Mouse (Mus musculus) megakaryocyte-erythroid progenitor cell, adult 5-6 weeks (primary cell): ENCODE measurements around the gene Hsdl2. TPM values are rescaled to one million over a fixed set of nuclear protein-coding genes. Genes with fewer than 3 reads are reported as not detected.

Experiments
- ATAC-seq: replicated peaks from 2 replicates; pipeline ENCODE4 v1.8.0; 2016; ENCODE audit warnings: mild to moderate bottlenecking, inconsistent platforms; ENCODE audit not compliant: severe bottlenecking, poor library complexity, low FRiP score, low TSS enrichment
- total RNA-seq, 2 experiments: library from RNA; stranded (forward) in 1 of 2; stranded (reverse) in 1 of 2; fragments of 200-1000, 215-1000 nt in 1 of 2; fragments of >200 nt in 1 of 2; fragmentation: Nextera tagmentation in 1 of 2; gene quantifications; 2 replicates each; pipeline ENCODE4 v1.2.3; 2014 to 2017

The Hsdl2 gene
- total RNA-seq, 2 experiments from 2014 or later: 28.3 to 54.6 TPM

DNA sequence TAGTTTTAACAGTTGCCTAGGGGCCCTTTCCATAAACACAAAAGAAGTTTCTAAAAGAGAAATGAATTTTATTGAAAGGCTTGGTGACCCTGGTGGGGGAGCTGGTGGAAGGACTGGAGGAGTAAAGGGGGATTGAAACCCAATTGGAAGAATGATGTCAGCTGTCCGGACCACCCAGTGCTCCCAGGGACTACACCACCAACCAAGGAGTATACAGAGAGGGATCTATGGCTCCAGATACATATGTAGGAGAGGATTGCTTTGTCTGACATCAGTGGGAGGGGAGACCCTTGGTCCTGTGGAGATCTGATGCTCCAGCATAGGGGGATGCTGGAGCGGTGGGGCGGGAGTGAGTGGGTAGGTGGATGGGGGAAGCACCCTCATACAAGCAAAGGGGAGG lies 24.1 kb downstream of the Hsdl2 start:
- ATAC-seq: no peak

DNA sequence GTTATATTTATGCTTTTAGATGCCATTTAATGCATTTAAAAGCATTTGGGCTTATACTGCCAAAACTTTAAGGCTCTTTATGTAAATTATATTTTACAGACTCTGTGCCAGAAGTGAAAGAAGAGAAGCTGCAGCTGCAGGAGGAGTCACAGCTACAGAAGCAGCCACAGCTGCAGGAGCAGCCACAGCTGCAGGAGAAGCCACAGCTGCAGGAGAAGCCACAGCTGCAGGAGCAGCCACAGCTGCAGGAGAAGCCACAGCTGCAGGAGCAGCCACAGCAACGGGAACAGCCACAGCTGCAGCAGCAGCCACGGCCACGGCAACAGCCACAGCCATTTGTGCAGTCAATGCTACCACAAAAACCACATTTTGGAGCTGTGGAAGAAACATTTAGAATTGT lies 29.0 kb downstream of the Hsdl2 start:
- no peak for ATAC-seq

- ATAC-seq: peak; percentile 87
Observed at GRCm38 (mm10) chr4:59614986-59615385, 33.6 kb downstream of the Hsdl2 start.

DNA sequence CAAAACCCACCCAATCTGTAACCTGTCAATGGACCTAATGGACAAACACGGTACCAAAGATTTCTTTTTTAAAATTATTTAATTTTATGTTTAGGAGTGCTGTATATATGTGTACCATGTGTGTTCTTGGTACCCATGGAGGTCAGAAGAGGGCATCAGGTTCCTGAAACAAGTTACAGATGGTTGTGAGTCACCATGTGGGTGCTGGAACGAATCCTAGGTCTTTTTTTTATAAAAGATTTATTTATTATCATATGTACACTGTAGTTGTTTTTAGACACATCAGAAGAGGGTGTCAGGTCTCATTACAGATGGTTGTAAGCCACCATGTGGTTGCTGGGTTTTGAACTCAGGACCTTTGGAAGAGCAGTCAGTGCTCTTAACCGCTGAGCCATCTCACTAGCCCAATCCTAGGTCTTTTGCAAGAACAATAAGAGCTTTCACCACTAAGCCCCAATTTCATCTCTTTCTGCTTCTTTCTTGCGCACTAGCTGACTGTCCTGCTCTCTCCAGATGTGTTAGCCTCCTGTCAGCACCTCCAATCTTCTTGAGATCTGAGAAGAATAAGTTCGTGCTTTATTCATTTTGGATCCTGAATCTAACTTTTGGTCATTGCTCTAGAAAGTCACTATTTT lies 38.4 kb downstream of the Hsdl2 start:
- ATAC-seq: no peak

DNA sequence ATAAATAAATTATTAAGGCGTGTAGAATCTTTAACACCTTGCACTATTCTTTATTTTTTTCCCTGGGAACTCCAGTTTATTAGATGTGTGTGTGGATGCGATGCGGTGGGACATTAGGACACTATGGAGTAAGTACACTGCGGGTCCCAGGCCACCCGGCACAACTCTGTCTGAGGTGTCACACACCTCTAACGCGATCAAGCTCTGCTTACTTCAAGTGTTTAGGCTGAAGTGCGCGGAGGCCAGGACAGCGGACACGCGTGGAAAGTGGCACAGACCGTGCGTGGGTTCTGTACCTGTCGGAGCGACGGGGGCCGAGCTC lies 44.3 kb downstream of the Hsdl2 start:
- ATAC-seq: no peak

- ATAC-seq: peak; percentile 90
Observed at GRCm38 (mm10) chr4:59625998-59626910, 44.9 kb downstream of the Hsdl2 start, which contains the start of gene E130308A19Rik. Gene E130308A19Rik, plus strand, starts transcription at chr4:59626211.

- ATAC-seq: peak; percentile 67
Observed at GRCm38 (mm10) chr4:59628255-59628654, 46.9 kb downstream of the Hsdl2 start.

DNA sequence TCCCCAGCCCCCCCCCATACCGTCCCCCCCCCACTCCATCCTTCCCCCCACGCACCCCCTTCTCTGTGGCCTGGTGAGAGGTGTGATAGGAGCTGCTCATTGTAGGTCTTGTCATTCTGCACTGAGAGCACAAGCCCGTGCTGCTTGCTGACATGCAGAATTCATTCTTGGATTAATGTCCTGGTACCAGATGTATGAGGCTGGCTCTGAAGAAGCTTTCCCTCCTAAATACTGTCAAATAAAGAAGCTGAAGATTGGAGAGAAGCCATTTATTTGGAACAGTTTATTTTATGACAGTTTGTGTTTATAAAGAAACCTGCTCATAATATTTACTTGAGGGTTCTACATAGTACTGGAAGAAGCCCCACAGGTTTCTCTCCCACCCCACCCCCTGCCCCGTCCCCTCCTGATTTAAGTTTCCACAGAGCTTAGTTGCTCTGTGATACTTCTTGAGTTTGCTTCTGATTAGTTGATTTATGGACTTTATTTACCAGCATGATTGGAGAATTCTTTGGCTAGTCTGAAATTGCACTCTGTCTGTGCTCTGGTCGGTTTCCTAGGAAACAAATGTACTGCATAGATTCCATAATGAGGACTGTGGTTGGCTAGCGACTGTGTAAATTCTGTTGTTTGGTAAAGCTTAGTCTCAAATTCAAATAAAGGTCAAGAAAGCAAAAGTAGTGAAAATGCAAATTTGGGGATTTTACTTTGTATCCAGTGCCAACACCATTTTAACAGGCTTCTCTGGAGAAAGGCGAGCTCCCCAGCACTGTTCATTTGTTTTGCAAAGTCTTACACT lies 47.9 kb downstream of the Hsdl2 start:
- ATAC-seq: no peak

- ATAC-seq: no peak
Observed at GRCm38 (mm10) chr4:59630122-59630521, 48.8 kb downstream of the Hsdl2 start.

GRCm38 (mm10) chr4:59634532-59634931 lies 53.2 kb downstream of the Hsdl2 start:
- ATAC-seq: 0 out of 2 replicates have a peak, but pooled peaks have one; percentile 11

DNA sequence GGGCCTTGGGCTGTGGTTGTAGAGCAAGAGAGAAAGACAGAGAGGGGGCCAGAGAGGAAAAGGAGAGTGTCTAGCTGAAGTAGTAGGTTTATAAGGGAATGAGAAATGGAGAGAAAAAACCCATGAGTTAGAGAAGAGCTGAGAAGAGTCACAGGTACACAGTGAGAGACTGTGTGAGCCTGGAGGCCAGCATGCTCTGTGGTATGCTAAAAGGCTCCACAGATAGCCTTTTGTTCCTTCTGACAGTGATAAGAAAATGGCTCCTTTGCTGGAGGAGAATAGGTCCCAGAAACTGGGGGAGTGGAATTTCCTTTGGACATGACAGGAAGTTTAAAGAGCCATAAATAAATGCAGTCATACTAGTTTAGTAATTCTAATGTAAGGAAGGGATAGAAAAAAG lies 57.8 kb downstream of the Hsdl2 start:
- ATAC-seq: no peak

- ATAC-seq: no peak
Observed at GRCm38 (mm10) chr4:59640720-59641119, 59.4 kb downstream of the Hsdl2 start.

DNA sequence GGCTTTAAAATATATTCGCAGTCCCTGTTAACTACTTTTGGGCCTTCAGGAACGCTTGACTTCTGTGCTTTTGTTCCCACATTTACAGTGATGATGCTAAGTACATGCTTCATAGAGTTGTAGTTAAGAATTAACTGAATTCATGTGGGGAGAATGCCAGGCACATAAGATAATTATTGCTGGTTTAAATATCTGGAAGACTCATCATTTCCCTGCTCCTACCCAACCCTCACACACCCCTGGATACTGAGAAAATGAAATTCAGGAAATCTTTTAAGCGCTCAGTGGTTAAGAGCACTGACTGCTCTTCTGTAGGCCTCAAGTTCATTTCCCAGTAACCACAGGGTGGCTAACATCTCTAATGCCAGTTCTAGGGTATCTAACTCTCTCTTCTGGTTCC lies 60.7 kb downstream of the Hsdl2 start:
- ATAC-seq: no peak

DNA sequence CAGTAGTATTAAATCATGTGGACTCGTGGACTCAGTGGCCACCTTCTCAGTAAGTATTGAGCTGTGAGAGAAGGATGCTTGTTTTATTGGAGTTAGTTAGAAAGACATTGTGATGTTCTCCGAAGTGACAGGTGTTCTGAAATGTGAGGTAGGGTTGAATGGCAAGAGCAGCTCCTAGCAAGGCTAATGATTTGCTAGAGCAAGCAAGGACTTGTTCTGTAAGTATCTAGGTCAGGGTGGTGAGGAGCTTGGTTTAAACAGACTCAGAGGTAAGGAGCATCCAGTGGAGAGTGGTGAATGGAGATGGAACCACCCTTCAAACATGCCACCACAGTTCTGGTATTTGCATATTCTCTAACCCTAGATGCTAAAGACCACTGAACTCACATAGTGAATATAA lies 61.3 kb downstream of the Hsdl2 start:
- no peak for ATAC-seq

GRCm38 (mm10) chr4:59644431-59644830 lies 63.1 kb downstream of the Hsdl2 start:
- ATAC-seq: no peak

- no peak for ATAC-seq
Observed at GRCm38 (mm10) chr4:59644992-59645391, 63.6 kb downstream of the Hsdl2 start.

DNA sequence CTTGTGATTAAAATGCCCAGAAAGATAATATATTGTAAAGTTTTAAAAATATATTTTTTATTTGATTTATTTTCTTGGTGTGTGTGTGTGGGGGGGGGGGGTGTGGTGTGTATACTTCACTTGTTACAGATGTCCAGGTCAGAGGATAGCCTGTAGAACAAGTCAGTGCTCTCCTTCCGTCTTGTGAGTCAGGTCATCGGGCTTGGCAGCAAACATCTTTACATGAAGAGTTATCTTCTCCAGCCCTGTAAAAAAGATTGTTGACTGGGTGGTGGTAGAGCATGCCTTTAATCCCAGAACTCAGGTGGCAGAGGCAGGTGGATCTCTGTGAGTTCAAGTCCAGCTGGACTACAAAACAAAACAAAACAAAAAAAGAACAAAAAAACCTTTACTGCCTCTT lies 64.2 kb downstream of the Hsdl2 start:
- no peak for ATAC-seq

GRCm38 (mm10) chr4:59646020-59646696 lies 64.8 kb downstream of the Hsdl2 start:
- ATAC-seq: peak; percentile 71

DNA sequence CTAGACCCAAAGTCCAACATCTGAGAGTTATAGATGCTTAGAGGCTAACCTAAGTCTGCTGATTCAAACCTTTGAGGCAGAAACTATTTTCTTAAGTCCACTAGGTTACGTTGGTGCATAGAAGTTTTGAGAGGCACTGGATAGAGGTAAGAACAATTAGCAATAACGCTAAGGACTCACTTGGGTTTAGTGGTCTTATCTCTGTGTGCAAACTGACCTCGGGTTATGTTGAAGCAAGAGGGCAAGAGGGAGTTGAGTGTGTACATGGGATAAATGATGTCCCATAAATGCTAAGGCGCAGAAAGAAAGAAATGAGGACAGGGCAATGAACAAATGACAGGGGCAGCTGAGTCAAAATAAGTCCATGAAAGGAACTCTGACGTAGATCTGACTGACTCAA lies 67.8 kb downstream of the Hsdl2 start:
- ATAC-seq: no peak
